In genomic region chr10:17237918-17238850, GRCm38 (mm10) we compare ENCODE assay signal across 16 mouse cellular contexts.
DNase-seq lines count a peak whose midpoint lies in the region; ATAC-seq lines count a peak whose summit lies in the region.
"Had no signal": no experiment of that assay in that cellular context is flagged by ENCODE, and none has a peak within 500 bp of the region (broad histone marks: within the 10 kb centered on the region; RNA-seq: fewer than 3 reads in every experiment).

No protein-coding gene starts in this region.

- no peak for ATAC-seq in neural tube, embryonic 15.5 days (ENCODE audit: low FRiP score)
- ATAC-seq in embryonic facial prominence, embryonic 11.5 days (replicated peaks; ENCODE audit: insufficient number of reproducible peaks, low FRiP score, low TSS enrichment, low read depth) = peak; percentile 73; the same call in 1 of the 2 replicates
- peak; percentile 65; the same call in 1 of the 2 replicates for ATAC-seq in hindbrain, embryonic 16.5 days
- ATAC-seq in erythroblast, adult 5-6 weeks (replicated peaks; ENCODE audit: low FRiP score, poor library complexity, severe bottlenecking) = no peak
- ATAC-seq: intestine, embryonic 15.5 days had no signal

- H3K27me3 ChIP-seq in neural tube, embryonic 15.5 days (replicated peaks) = no peaks in the 10 kb centered on the region
- no peaks in the 10 kb centered on the region for H3K27me3 ChIP-seq in embryonic facial prominence, embryonic 11.5 days (ENCODE audit: control insufficient read depth, insufficient read depth, low read length)
- H3K27me3 ChIP-seq in hindbrain, embryonic 16.5 days (replicated peaks; ENCODE audit: control insufficient read depth, insufficient read depth, low read length) = no peaks in the 10 kb centered on the region
- H3K27me3 ChIP-seq: embryonic facial prominence, embryonic 13.5 days; intestine, embryonic 15.5 days had no signal

- H3K4me3 ChIP-seq in neural tube, embryonic 15.5 days (replicated peaks) = no peak overlapping the region
- no peak overlapping the region for H3K4me3 ChIP-seq in embryonic facial prominence, embryonic 11.5 days (ENCODE audit: low read depth, low read length)
- H3K4me3 ChIP-seq in hindbrain, embryonic 16.5 days (ENCODE audit: low read length) = no peak overlapping the region
- H3K4me3 ChIP-seq: embryonic facial prominence, embryonic 13.5 days; intestine, embryonic 15.5 days had no signal

- no peaks in the 10 kb centered on the region for H3K9me3 ChIP-seq in neural tube, embryonic 15.5 days (replicated peaks)
- no peaks in the 10 kb centered on the region for H3K9me3 ChIP-seq in embryonic facial prominence, embryonic 11.5 days (replicated peaks; ENCODE audit: control insufficient read depth, low read length)
- H3K9me3 ChIP-seq in hindbrain, embryonic 16.5 days (ENCODE audit: control insufficient read depth, low read length) = no peaks in the 10 kb centered on the region
- H3K9me3 ChIP-seq: embryonic facial prominence, embryonic 13.5 days; intestine, embryonic 15.5 days had no signal

- H3K27ac ChIP-seq in neural tube, embryonic 15.5 days (replicated peaks) = no peak overlapping the region
- H3K27ac ChIP-seq in embryonic facial prominence, embryonic 11.5 days (replicated peaks; ENCODE audit: low read depth, low read length) = no peak overlapping the region
- no peak overlapping the region for H3K27ac ChIP-seq in hindbrain, embryonic 16.5 days (ENCODE audit: low read depth, low read length)
- H3K27ac ChIP-seq: embryonic facial prominence, embryonic 13.5 days; intestine, embryonic 15.5 days had no signal

- 42% methylated on average over 12 of the region's 12 CpGs for WGBS in neural tube, embryonic 15.5 days
- 72% methylated on average over 12 of the region's 12 CpGs for WGBS in embryonic facial prominence, embryonic 11.5 days
- WGBS in hindbrain, embryonic 16.5 days = 39% methylated on average over 12 of the region's 12 CpGs

- H3K4me1 ChIP-seq in neural tube, embryonic 15.5 days = peaks cover 17% of the 10 kb centered on the region
- H3K4me1 ChIP-seq in embryonic facial prominence, embryonic 11.5 days (ENCODE audit: control insufficient read depth, insufficient read depth, low read length) = no peaks in the 10 kb centered on the region
- peaks cover 7% of the 10 kb centered on the region; the same call in 1 of the 2 replicates for H3K4me1 ChIP-seq in hindbrain, embryonic 16.5 days (ENCODE audit: control insufficient read depth, insufficient read depth, low read depth, low read length)
- H3K4me1 ChIP-seq: intestine, embryonic 15.5 days had no signal

- H3K36me3 ChIP-seq in neural tube, embryonic 15.5 days = no peaks in the 10 kb centered on the region
- H3K36me3 ChIP-seq in embryonic facial prominence, embryonic 11.5 days (replicated peaks; ENCODE audit: control insufficient read depth, insufficient read depth, low read depth, low read length) = no peaks in the 10 kb centered on the region
- no peaks in the 10 kb centered on the region for H3K36me3 ChIP-seq in hindbrain, embryonic 16.5 days (ENCODE audit: control insufficient read depth, insufficient read depth, low read length)
- H3K36me3 ChIP-seq: embryonic facial prominence, embryonic 13.5 days; G1E; intestine, embryonic 15.5 days had no signal

- H3K4me2 ChIP-seq in neural tube, embryonic 15.5 days = no peak overlapping the region
- H3K4me2 ChIP-seq in embryonic facial prominence, embryonic 11.5 days (ENCODE audit: low read depth, low read length) = no peak overlapping the region
- no peak overlapping the region for H3K4me2 ChIP-seq in hindbrain, embryonic 16.5 days (ENCODE audit: low read length)
- H3K4me2 ChIP-seq: embryonic facial prominence, embryonic 13.5 days; heart, embryonic 11.5 days; intestine, embryonic 15.5 days had no signal

- DNase-seq in neural tube, embryonic 10.5 days (ENCODE audit: extremely low spot score, low spot score) = peak; percentile 48
- no peak for DNase-seq in embryonic facial prominence, embryonic 11.5 days (ENCODE audit: low spot score)
- DNase-seq in retina, embryonic 14.5 days (ENCODE audit: low spot score) = peak; percentile 69
- DNase-seq in urinary bladder, adult 18-20 months (ENCODE audit: low spot score in 2 of 2) = no peak
- no peak for DNase-seq in ovary, postnatal 10 days (ENCODE audit: low spot score)
- DNase-seq: layer of hippocampus, postnatal 36 days; liver; lung, postnatal 36 days; right cerebral cortex, postnatal 4 days had no signal

- H3K9ac ChIP-seq in neural tube, embryonic 15.5 days (replicated peaks) = no peak overlapping the region
- no peak overlapping the region for H3K9ac ChIP-seq in embryonic facial prominence, embryonic 11.5 days (replicated peaks; ENCODE audit: low read length)
- no peak overlapping the region for H3K9ac ChIP-seq in hindbrain, embryonic 16.5 days (ENCODE audit: low read depth, low read length)
- H3K9ac ChIP-seq: embryonic facial prominence, embryonic 13.5 days; intestine, embryonic 15.5 days had no signal

Comparison
In these comparisons a context has a peak if more than half of its experiments do, and no peak if none do; other contexts are left out.
1. DNase-seq: peak in neural tube, embryonic 10.5 days (single experiment) and retina, embryonic 14.5 days (single experiment); none in embryonic facial prominence, embryonic 11.5 days (single experiment), urinary bladder, adult 18-20 months (0 of 2) and ovary, postnatal 10 days (single experiment).
2. ATAC-seq: peak in embryonic facial prominence, embryonic 11.5 days (single experiment) and hindbrain, embryonic 16.5 days (single experiment); none in neural tube, embryonic 15.5 days (single experiment) and erythroblast, adult 5-6 weeks (single experiment).